In genomic region chr17:79543907-79544522, GRCm38 (mm10) we compare ENCODE assay signal across 7 mouse cellular contexts.
DNase-seq lines count a peak whose midpoint lies in the region; ATAC-seq and TF ChIP-seq lines count a peak whose summit lies in the region.

No protein-coding gene starts in this region.

- no peaks in the 10 kb centered on the region for H3K9me3 ChIP-seq in heart, postnatal 0 days (replicated peaks; ENCODE audit: control insufficient read depth, low read length)

- peak overlapping the region; percentile 40 for H3K4me2 ChIP-seq in heart, postnatal 0 days (ENCODE audit: low read depth, low read length)

- peak overlapping the region; percentile 82 for H3K27ac ChIP-seq in heart, postnatal 0 days (ENCODE audit: low read depth)

- no peaks in the 10 kb centered on the region for H3K36me3 ChIP-seq in heart, postnatal 0 days (replicated peaks; ENCODE audit: control insufficient read depth, insufficient read depth, low read length)

- no peak for TF ChIP-seq CTCF in heart, postnatal 0 days (IDR thresholded peaks at IDR 0.05; ENCODE audit: low read depth)

- H3K4me1 ChIP-seq in heart, postnatal 0 days (ENCODE audit: control insufficient read depth, insufficient read depth), result peaks cover 20% of the 10 kb centered on the region

- 9% methylated on average over 7 of the region's 7 CpGs for WGBS in heart, postnatal 0 days

- H3K9ac ChIP-seq in heart, postnatal 0 days (replicated peaks; ENCODE audit: low read depth, low read length), result no peak overlapping the region

- peak; percentile 90 for ATAC-seq in heart, postnatal 0 days (ENCODE audit: insufficient read depth, low read depth)

- peak; percentile 60 to 61 for DNase-seq in right cerebral cortex, postnatal 10 days (ENCODE audit: low spot score in 2 of 2)
- DNase-seq in right cerebral cortex, postnatal 14 days, result no peak
- peak; percentile 23 to 76 for DNase-seq in cerebellum, postnatal 4 days (ENCODE audit: low spot score in 2 of 2)
- DNase-seq in heart, postnatal 0 days (ENCODE audit: low spot score), result peak; percentile 79
- peak; percentile 11 to 48 for DNase-seq in layer of hippocampus, postnatal 14 days (ENCODE audit: low spot score in 2 of 2)
- peak; percentile 76 for DNase-seq in ovary, postnatal 14 days (ENCODE audit: low spot score)
- DNase-seq in natural killer cell, adult 2 months (ENCODE audit: low spot score in 2 of 2), result no peak

- no peaks in the 10 kb centered on the region for H3K27me3 ChIP-seq in heart, postnatal 0 days (ENCODE audit: control insufficient read depth, insufficient read depth, low read length)

- H3K4me3 ChIP-seq in heart, postnatal 0 days (ENCODE audit: low read depth, low read length), result no peak overlapping the region

- TF ChIP-seq EP300 in heart, postnatal 0 days (IDR thresholded peaks at IDR 0.05; ENCODE audit: low read depth), result 0 out of 2 replicates have a peak, but pooled peaks have one; percentile 40

Comparison
In these comparisons a context has a peak if more than half of its experiments do, and no peak if none do; other contexts are left out.
1. DNase-seq: peak in right cerebral cortex, postnatal 10 days (2 of 2), cerebellum, postnatal 4 days (2 of 2), heart, postnatal 0 days (single experiment), layer of hippocampus, postnatal 14 days (2 of 2) and ovary, postnatal 14 days (single experiment); none in right cerebral cortex, postnatal 14 days (single experiment) and natural killer cell, adult 2 months (0 of 2).